Mouse (Mus musculus) B cell, adult 2 months (primary cell): ENCODE measurements around the gene Slc45a3.
A peak's percentile ranks its signal among the peaks of the same experiment; 100 is the strongest.

Experiments used
- DNase-seq, 2 experiments: peaks; one replicate each; pipeline ENCODE4 v3.0.0; 2022

The Slc45a3 gene

GRCm38 (mm10) chr1:131962606-131963084 lies at the start of gene Slc45a3:
Slc45a3 (plus strand) TSS chr1:131962967.
- DNase-seq = no peak

DNA sequence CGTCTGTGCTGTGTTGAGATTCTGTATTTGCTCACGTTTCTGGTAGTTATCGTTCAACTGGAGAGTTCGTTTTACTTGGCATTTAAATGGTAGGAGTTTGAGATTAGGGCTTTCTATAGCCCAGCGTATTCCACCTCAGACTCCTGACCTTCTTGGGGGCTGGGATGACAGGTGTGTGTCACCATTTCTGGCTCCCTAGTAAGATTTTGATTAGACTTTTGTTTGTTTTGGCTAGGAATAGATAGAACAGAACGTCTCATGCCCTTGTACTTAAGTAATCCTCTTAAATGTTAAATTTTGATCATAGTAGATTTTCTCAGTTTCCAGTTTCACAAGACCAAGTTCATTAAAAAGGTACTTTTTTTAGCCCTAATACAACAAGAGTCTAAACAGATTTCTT lies 45.1 kb upstream of the Slc45a3 start:
- DNase-seq = no peak

GRCm38 (mm10) chr1:131919052-131919451 lies 43.7 kb upstream of the Slc45a3 start:
- no peak for DNase-seq

GRCm38 (mm10) chr1:131922100-131922499 lies 40.7 kb upstream of the Slc45a3 start:
- DNase-seq = no peak

- DNase-seq = no peak
These were observed 29.3 kb upstream of the Slc45a3 start for GRCm38 (mm10) chr1:131933471-131933870.

GRCm38 (mm10) chr1:131937659-131938305 lies 25.0 kb upstream of the Slc45a3 start:
- DNase-seq = peak; percentile 50 to 55

- DNase-seq = no peak
These were observed 24.0 kb upstream of the Slc45a3 start for GRCm38 (mm10) chr1:131938811-131939210.

DNA sequence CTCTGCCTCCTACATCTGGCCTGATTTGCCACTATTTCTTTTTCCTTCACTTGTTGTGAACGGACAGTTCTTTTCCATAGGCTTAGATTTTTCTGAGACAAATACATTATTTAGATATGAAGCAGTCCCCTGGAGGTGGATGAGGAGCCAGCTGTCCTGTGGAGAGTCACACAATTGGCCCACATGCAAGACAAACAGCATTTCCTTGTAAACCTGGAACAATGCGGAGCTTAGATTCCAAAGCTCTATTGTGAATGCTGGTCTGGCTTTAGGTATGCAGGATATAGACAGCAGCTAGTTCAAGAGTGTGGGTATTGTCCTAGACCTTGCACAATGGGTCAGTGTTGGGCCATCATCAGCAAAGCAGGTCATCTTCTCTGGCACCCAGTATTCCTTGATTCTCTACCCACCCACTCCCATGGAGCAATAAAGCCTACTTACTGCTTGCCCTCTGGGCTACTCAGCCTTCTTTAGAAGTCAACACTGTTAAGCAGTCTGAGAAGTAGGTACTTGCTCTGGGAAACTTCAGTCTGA lies 22.0 kb upstream of the Slc45a3 start:
- DNase-seq = no peak

- no peak for DNase-seq
These were observed 21.3 kb upstream of the Slc45a3 start for GRCm38 (mm10) chr1:131941501-131941900.

GRCm38 (mm10) chr1:131942621-131943590 lies 19.9 kb upstream of the Slc45a3 start:
- DNase-seq = no peak

DNA sequence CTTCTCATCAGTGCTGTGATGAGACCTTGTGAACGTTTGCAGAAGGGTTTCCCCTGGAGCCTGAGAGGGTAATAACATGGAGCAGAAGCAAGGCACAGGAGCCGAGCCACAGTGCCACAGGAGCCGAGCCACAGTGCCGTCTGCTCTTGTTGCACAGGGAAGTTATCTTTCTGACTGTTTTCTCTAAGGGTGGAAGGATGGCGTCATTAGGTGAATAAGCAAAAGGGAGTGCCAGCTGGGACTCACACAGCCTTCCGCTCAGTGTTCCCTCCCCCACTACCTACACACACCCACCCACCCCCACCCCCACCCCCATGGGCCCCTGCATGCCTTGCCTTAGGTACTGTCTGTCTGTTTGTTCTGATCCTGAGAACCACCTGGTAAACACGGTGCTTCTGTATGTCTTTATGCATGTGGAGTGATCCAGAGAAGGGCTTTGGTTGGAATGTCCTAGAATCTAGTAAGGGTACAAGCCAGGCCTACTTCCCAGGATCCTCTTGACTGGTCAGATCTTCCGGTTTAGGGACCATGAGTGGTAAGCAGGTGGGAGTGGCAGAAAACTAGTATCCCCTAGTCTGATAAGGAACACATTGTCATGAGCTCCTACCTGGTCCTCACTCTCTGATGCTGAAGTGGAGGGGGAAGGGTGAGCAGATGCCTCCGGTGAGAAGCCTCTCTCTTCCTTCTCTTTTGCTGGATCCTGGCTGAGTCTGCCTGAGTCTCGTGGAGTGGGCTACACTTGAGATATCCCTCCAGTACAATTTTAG lies 16.9 kb upstream of the Slc45a3 start:
- no peak for DNase-seq

GRCm38 (mm10) chr1:131946462-131947215 lies 16.1 kb upstream of the Slc45a3 start:
- DNase-seq = no peak

GRCm38 (mm10) chr1:131947997-131948525 lies 14.7 kb upstream of the Slc45a3 start:
- DNase-seq = no peak

DNA sequence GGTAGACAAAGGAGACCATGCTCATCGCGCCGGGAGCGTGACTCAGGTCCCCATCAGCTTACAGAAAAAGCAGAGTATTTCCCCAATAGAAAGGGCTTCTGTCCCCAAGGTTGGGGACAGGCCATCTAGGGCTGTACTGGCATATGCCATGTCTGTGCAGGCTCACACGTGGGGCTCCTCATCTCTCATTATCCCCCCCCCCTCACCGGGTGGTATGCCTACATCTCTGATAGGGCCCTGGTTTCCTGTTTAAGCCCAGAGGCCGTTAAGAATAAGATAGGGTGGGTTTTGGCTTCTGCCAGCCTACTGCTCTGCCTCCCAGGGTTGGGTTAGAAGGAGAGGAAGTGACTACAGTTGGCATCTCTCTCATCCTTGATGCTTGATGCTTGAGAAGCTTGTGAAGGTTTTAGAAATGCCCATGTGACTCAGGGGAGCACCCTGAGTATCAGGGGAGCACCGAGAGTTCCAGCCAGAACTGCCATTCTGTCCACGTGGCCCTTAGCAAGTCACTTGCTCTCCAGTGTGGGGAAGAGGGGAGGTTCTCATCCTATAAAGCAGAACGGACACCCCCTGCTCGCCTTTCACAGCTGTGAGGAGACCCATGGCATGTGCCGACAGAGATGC lies 8.4 kb upstream of the Slc45a3 start:
- no peak for DNase-seq

DNA sequence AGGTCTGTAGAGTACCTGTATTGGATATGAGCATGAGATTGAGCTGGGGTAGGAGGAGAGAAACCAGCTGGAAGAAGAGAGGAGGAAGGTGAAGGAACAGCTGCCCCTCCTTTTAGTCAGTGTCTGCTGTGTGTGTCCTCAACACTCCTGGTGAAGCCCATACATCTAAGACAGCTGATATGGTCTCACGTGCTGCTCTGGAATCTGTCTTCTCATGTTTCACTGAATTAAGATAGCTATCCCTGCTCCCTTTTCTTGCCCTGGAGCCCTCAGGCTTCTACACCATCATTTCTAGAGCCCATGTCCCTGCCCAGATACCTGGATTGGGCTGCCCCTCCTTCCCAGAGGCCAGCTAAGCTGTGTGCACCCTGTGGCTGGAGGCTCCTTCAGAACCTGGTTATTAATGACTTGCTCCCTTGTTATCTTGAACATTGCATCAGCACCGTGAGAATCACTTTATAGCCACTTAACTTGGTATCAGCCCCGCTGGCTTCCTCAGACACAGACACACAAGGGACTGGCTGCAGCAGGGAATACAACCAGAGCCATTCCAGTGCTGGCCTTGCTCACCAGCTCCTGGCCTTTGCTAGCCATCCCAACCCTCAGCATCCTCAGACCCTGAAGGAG lies 7.5 kb upstream of the Slc45a3 start:
- DNase-seq = no peak

DNA sequence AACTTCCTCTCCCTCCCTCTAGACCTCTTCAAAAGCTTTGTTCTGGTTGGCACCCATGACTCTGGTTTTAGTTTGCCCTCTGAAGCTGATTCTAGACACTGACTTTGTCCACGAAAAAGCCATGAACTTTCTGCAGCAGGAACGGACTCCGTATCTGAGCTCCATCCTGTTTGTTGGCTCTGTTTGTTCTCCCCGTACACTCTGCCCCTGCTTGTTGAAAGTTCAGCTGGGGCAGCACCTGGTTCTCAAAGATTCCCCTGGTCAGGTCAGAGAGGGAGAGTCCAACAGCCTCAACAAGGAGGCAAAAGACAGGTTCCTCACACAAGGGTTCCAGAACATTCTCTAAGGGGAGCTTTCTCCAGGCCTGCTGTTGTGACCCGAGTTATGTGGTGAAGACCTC lies 5.4 kb upstream of the Slc45a3 start:
- no peak for DNase-seq

DNA sequence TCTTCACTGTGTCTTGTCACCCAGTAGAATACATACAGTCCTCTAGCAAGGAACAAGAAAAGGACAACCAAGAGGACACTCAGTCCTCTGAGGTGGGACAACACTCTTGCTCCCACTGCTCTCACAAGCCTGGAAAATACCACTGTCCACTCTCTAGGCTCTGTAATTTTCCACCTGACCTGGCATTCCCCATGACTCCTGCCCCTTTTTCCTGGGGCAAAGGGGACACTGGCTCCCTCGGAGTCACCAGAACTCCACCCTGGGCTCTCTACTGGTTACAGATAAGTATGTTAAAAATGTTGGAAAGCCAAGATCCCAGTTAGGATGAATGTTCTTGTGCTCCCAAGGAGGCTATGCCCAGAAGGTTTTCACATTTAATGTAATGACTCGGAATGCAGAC lies 1.8 kb upstream of the Slc45a3 start:
- no peak for DNase-seq

- DNase-seq = peak; percentile 22 to 26
These were observed 551 bp downstream of the Slc45a3 start for GRCm38 (mm10) chr1:131963085-131963951.

- no peak for DNase-seq
These were observed 1.3 kb downstream of the Slc45a3 start for GRCm38 (mm10) chr1:131964100-131964499.

DNA sequence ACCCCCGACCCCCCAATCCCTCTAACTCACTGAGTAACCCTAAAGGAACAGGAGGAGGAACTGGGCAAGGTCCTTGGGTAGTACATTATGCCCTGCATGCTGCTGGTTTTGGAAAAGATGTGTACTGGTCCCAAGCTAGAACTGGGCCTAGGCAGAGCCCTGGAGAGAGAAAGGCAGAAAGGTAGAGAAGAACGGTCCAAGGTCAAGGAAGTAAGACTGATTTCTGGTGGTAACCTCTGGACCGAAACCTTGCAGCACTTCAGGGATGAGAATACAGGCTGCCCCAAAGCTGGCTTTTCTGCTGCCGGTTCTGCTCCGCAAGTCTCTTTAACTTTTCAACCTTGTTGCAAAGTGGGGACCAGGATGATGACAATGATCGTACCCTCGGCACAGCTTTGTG lies 1.8 kb downstream of the Slc45a3 start:
- no peak for DNase-seq
